Mouse (Mus musculus) heart, postnatal 25 days (tissue): ENCODE measurements around the gene Ret. TPM values are rescaled to one million over a fixed set of nuclear protein-coding genes. Genes with fewer than 3 reads are reported as not detected.
A peak's percentile ranks its signal among the peaks of the same experiment; 100 is the strongest.

Source experiments
- DNase-seq: peaks from one replicate; pipeline ENCODE4 v3.0.0; 2022; ENCODE audit warnings: low spot score
- intact Hi-C: fragments of 180-260 bp; cut with DNase I; formaldehyde crosslinking; loops from one replicate; pipeline ENCODE4 v1.15.1; 2025
- total RNA-seq, 2 experiments: library from RNA; stranded (reverse); gene quantifications; 2 replicates each; pipeline ENCODE4 v1.2.3; 2021

Gene Ret
- 1 to 10 TPM; 6.9 to 8.1 TPM for total RNA-seq

- no peak for DNase-seq
- intact Hi-C loops = loop anchor here (5.0 kb wide), 1 partner anchor 130 kb away; no protein-coding TSS in a partner anchor
Observed at GRCm38 (mm10) chr6:118197440-118197975, at the start of gene Ret. Gene Ret (minus strand): TSS chr6:118197718.

GRCm38 (mm10) chr6:118247161-118247560 is 49.6 kb upstream of the Ret start:
- no peak for DNase-seq
- intact Hi-C loops = no loop called here

- DNase-seq = no peak
- intact Hi-C loops = no loop called here
Observed at GRCm38 (mm10) chr6:118244106-118244505, 46.6 kb upstream of the Ret start.

- intact Hi-C loops = no loop called here
Observed at GRCm38 (mm10) chr6:118242941-118243340, 45.4 kb upstream of the Ret start.

GRCm38 (mm10) chr6:118226072-118226471 is 28.6 kb upstream of the Ret start:
- DNase-seq = no peak
- intact Hi-C loops = no loop called here

More at GRCm38 (mm10) chr6:118242941-118243340, 45.4 kb upstream of the Ret start:
- no peak for DNase-seq

GRCm38 (mm10) chr6:118222471-118222870 is 25.0 kb upstream of the Ret start:
- intact Hi-C loops = no loop called here
- no peak for DNase-seq

GRCm38 (mm10) chr6:118215676-118216075 is 18.2 kb upstream of the Ret start:
- intact Hi-C loops = no loop called here
- DNase-seq = no peak

GRCm38 (mm10) chr6:118208326-118208725 is 10.8 kb upstream of the Ret start:
- DNase-seq = no peak
- intact Hi-C loops = no loop called here

- DNase-seq = peak; percentile 16
- intact Hi-C loops = no loop called here
Observed at GRCm38 (mm10) chr6:118206386-118206785, 8.9 kb upstream of the Ret start.

GRCm38 (mm10) chr6:118205176-118205890 is 7.8 kb upstream of the Ret start:
- peak; percentile 46 for DNase-seq
- intact Hi-C loops = no loop called here

- intact Hi-C loops = no loop called here
- DNase-seq = no peak
Observed at GRCm38 (mm10) chr6:118204112-118204511, 6.6 kb upstream of the Ret start.

- DNase-seq = peak; percentile 15
- intact Hi-C loops = loop anchor here (5.0 kb wide), 1 partner anchor 130 kb away; no protein-coding TSS in a partner anchor
Observed at GRCm38 (mm10) chr6:118196751-118197439, 623 bp downstream of the Ret start.

- intact Hi-C loops = loop anchor here (5.0 kb wide), 1 partner anchor 132 kb away; no protein-coding TSS in a partner anchor
- DNase-seq = peak; percentile 10
Observed at GRCm38 (mm10) chr6:118195108-118195507, 2.4 kb downstream of the Ret start.

GRCm38 (mm10) chr6:118192882-118193281 is 4.6 kb downstream of the Ret start:
- DNase-seq = no peak
- intact Hi-C loops = no loop called here

GRCm38 (mm10) chr6:118192199-118192598 is 5.3 kb downstream of the Ret start:
- intact Hi-C loops = no loop called here
- DNase-seq = no peak

- intact Hi-C loops = no loop called here
- no peak for DNase-seq
Observed at GRCm38 (mm10) chr6:118189764-118190163, 7.8 kb downstream of the Ret start.

- no peak for DNase-seq
- intact Hi-C loops = no loop called here
Observed at GRCm38 (mm10) chr6:118188599-118188998, 8.9 kb downstream of the Ret start.

GRCm38 (mm10) chr6:118187285-118187641 is 10.3 kb downstream of the Ret start:
- intact Hi-C loops = no loop called here
- no peak for DNase-seq

- intact Hi-C loops = no loop called here
- no peak for DNase-seq
Observed at GRCm38 (mm10) chr6:118186620-118187284, 10.8 kb downstream of the Ret start.

- intact Hi-C loops = no loop called here
- no peak for DNase-seq
Observed at GRCm38 (mm10) chr6:118184126-118184525, 13.4 kb downstream of the Ret start.

GRCm38 (mm10) chr6:118180085-118180423 is 17.5 kb downstream of the Ret start:
- no peak for DNase-seq
- intact Hi-C loops = no loop called here
